Mouse (Mus musculus): ENCODE measurements at regions not wholly inside any gene's neighbourhood (a gene's known extent, or its start where the extent isn't known, plus 50 kb on each side); places are given as distances from the start of the nearest gene placed in this dataset.
A peak's percentile ranks its signal among the peaks of the same experiment; 100 is the strongest.

GRCm38 (mm10) chr8:89325248-89325645 is 281.3 kb upstream of the Sall1 start:
- 88% methylated on average over 5 of the region's 5 CpGs for WGBS
- no peak for ATAC-seq (ENCODE audit: insufficient number of reproducible peaks, insufficient read depth, low FRiP score, low TSS enrichment, low read depth)
- no peaks in the 10 kb centered on the region for H3K9me3 ChIP-seq

DNA sequence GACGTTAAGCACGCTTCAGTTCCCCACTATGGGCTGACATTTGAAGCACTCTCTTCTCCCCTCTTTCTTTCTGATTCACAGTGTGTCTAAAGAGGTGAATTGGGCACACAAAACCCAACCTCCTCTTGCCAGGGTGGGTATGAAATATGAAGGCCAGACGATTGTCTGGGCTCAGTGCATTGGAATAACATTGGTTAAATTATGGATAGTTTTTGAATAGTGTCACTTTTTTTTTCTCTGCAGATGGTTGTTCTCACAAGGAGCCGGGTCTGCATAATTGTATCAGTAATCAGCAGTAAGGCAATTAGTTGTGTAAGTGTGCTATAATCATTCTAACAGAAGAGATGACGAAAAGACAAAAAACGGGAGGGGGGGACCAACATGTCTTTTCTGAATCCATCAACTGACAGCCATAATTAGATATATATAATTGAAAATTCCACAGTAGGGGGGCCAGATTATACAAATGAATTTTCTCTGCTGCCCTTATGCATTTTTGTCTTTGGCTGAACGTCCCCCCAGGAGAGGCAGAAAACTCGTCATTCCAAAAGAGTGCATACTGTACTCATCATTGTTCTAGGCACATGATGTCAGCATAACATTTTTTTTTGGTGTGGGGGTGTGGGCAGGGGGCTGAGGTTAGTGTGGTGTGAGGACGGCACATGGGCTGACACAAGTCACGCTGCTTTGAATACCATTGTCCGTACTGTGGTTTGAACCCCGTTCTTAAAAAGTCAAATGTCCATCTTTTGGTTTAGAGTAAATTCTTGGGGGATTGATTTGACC is 280.7 kb upstream of the Sall1 start:
- Histone ChIP-seq H3K9me3 (no peaks in the 10 kb centered on the region), H3K4me3 (replicated peaks) (no peak overlapping the region), H3K36me3 (no peaks in the 10 kb centered on the region), H3K4me1 (replicated peaks) (0 out of 2 replicates have a peak, but pooled peaks cover 2% of the 10 kb centered on the region), H3K4me2 (no peak overlapping the region), H3K27me3 (no peaks in the 10 kb centered on the region), H3K9ac (replicated peaks) (no peak overlapping the region), H3K27ac (no peak overlapping the region)
- 82% methylated on average over 12 of the region's 12 CpGs for WGBS
- no peak for ATAC-seq (ENCODE audit: insufficient number of reproducible peaks, insufficient read depth, low FRiP score, low TSS enrichment, low read depth)

More at GRCm38 (mm10) chr8:89325248-89325645, 281.3 kb upstream of the Sall1 start:
- no peak overlapping the region for H3K4me3 ChIP-seq (replicated peaks)
- H3K27me3 ChIP-seq = no peaks in the 10 kb centered on the region
- 0 out of 2 replicates have a peak, but pooled peaks cover 2% of the 10 kb centered on the region for H3K4me1 ChIP-seq (replicated peaks)
- H3K4me2 ChIP-seq = no peak overlapping the region
- no peak overlapping the region for H3K27ac ChIP-seq
- H3K9ac ChIP-seq (replicated peaks) = no peak overlapping the region
- no peaks in the 10 kb centered on the region for H3K36me3 ChIP-seq

- no peaks in the 10 kb centered on the region for H3K36me3 ChIP-seq
- H3K9ac ChIP-seq (replicated peaks) = no peak overlapping the region
- H3K4me1 ChIP-seq (replicated peaks) = peaks cover 19% of the 10 kb centered on the region
- H3K9me3 ChIP-seq = no peaks in the 10 kb centered on the region
- H3K4me2 ChIP-seq = peak overlapping the region; percentile 42
- ATAC-seq (ENCODE audit: insufficient number of reproducible peaks, insufficient read depth, low FRiP score, low TSS enrichment, low read depth) = no peak
- 0 out of 2 replicates have a peak, but pooled peaks cover 7% of the 10 kb centered on the region for H3K27me3 ChIP-seq
- H3K27ac ChIP-seq = no peak overlapping the region
- H3K4me3 ChIP-seq (replicated peaks) = no peak overlapping the region
- 41% methylated on average over 18 of the region's 18 CpGs for WGBS
These were observed 273.7 kb upstream of the Sall1 start for GRCm38 (mm10) chr8:89317514-89318289.

GRCm38 (mm10) chr8:89316566-89317175 is 272.7 kb upstream of the Sall1 start:
- Histone ChIP-seq H3K36me3 (no peaks in the 10 kb centered on the region), H3K4me3 (replicated peaks) (no peak overlapping the region), H3K9me3 (no peaks in the 10 kb centered on the region), H3K27ac (no peak overlapping the region), H3K4me1 (replicated peaks) (peaks cover 19% of the 10 kb centered on the region), H3K4me2 (no peak overlapping the region), H3K9ac (replicated peaks) (no peak overlapping the region), H3K27me3 (0 out of 2 replicates have a peak, but pooled peaks cover 7% of the 10 kb centered on the region)
- whole genome bisulfite sequencing = 47% methylated on average over 12 of the region's 12 CpGs
- ATAC-seq (ENCODE audit: insufficient number of reproducible peaks, insufficient read depth, low FRiP score, low TSS enrichment, low read depth) = no peak

DNA sequence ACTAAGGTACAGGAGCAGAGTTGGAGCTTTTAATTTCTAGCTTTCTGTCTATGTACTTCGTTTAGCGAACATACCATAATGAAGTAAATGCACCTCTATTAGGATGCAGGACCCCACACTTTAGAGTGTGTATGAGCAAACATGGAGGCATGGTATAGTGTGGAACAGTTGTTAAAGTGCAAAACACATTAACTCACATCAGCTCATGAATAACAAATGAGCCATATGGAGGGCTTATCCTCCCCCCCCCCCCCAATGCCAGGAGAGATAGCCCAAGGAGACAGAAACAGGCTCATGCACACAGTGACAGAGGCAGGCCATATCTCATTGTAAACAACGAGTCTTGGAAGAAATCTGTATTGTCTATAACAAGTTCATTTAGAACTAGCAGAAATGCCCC is 270.9 kb upstream of the Sall1 start:
- Histone ChIP-seq H3K27ac (no peak overlapping the region), H3K4me3 (replicated peaks) (no peak overlapping the region), H3K27me3 (0 out of 2 replicates have a peak, but pooled peaks cover 7% of the 10 kb centered on the region), H3K4me2 (no peak overlapping the region), H3K36me3 (no peaks in the 10 kb centered on the region), H3K9me3 (no peaks in the 10 kb centered on the region), H3K4me1 (replicated peaks) (peaks cover 22% of the 10 kb centered on the region), H3K9ac (replicated peaks) (no peak overlapping the region)
- no peak for ATAC-seq (ENCODE audit: insufficient number of reproducible peaks, insufficient read depth, low FRiP score, low TSS enrichment, low read depth)
- WGBS = 82% methylated on average over 3 of the region's 3 CpGs

GRCm38 (mm10) chr8:89310696-89311214 is 266.8 kb upstream of the Sall1 start:
- Histone ChIP-seq H3K4me2 (no peak overlapping the region), H3K27me3 (no peaks in the 10 kb centered on the region), H3K9ac (replicated peaks) (no peak overlapping the region), H3K4me3 (replicated peaks) (no peak overlapping the region), H3K36me3 (no peaks in the 10 kb centered on the region), H3K27ac (peak overlapping the region; percentile 17; the same call in 1 of the 2 replicates), H3K9me3 (no peaks in the 10 kb centered on the region), H3K4me1 (replicated peaks) (peaks cover 18% of the 10 kb centered on the region; the same call in 1 of the 2 replicates)
- ATAC-seq (ENCODE audit: insufficient number of reproducible peaks, insufficient read depth, low FRiP score, low TSS enrichment, low read depth) = no peak
- 38% methylated on average over 5 of the region's 5 CpGs for WGBS

DNA sequence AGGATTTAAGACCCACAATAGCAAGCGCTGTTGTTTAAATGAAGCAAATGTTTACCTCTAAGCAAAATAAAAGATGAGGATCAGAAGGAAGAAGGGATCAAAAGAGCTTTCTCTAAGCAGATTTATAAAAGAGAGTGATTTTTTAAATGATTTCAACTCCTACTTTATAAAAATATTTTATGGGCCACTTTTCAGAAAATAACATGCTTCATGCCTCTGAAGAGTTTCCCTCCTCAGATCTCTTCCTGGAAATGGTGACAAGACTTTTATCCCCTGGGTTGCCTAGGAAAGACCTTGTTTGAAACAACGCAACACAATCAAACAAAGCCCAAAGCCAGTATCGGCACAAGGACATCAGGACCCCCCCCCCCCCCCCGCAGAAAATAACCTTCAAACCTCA is 265.6 kb upstream of the Sall1 start:
- no peaks in the 10 kb centered on the region for H3K36me3 ChIP-seq
- H3K27me3 ChIP-seq = peaks cover 2% of the 10 kb centered on the region; the same call in 1 of the 2 replicates
- no peak overlapping the region for H3K27ac ChIP-seq
- H3K4me3 ChIP-seq (replicated peaks) = no peak overlapping the region
- 9% methylated on average over 4 of the region's 4 CpGs for WGBS
- ATAC-seq (ENCODE audit: insufficient number of reproducible peaks, insufficient read depth, low FRiP score, low TSS enrichment, low read depth) = no peak
- peaks cover 18% of the 10 kb centered on the region; the same call in 1 of the 2 replicates for H3K4me1 ChIP-seq (replicated peaks)
- no peak overlapping the region for H3K4me2 ChIP-seq
- H3K9me3 ChIP-seq = no peaks in the 10 kb centered on the region
- no peak overlapping the region for H3K9ac ChIP-seq (replicated peaks)

- ATAC-seq (ENCODE audit: insufficient number of reproducible peaks, insufficient read depth, low FRiP score, low TSS enrichment, low read depth) = no peak
- H3K4me3 ChIP-seq (replicated peaks) = no peak overlapping the region
- H3K4me2 ChIP-seq = no peak overlapping the region
- H3K36me3 ChIP-seq = no peaks in the 10 kb centered on the region
- WGBS = 29% methylated on average over 5 of the region's 5 CpGs
- peaks cover 2% of the 10 kb centered on the region; the same call in 1 of the 2 replicates for H3K27me3 ChIP-seq
- H3K27ac ChIP-seq = no peak overlapping the region
- peaks cover 18% of the 10 kb centered on the region; the same call in 1 of the 2 replicates for H3K4me1 ChIP-seq (replicated peaks)
- H3K9ac ChIP-seq (replicated peaks) = no peak overlapping the region
- no peaks in the 10 kb centered on the region for H3K9me3 ChIP-seq
These were observed 265.0 kb upstream of the Sall1 start for GRCm38 (mm10) chr8:89308950-89309349.

DNA sequence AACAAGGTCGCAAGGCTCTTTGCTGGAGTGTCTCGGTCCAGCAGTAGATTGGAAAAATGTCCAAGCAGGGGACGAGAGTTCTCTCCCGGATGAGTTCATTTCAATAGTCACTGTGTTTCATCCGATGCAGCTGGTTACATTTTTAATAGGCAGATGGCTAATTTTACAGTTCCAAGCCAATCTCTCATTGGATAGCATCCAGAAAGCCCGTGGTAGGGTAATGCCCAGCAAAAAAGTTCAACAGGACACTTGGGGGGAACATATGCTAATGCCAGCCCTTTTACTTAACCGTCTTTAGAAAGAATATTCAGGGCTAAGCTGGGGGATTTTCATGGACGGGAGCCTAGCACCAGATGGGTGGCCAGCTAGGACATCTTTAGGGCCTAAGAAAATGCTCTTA is 264.6 kb upstream of the Sall1 start:
- H3K9me3 ChIP-seq = no peaks in the 10 kb centered on the region
- ATAC-seq (ENCODE audit: insufficient number of reproducible peaks, insufficient read depth, low FRiP score, low TSS enrichment, low read depth) = no peak
- H3K4me2 ChIP-seq = no peak overlapping the region
- H3K36me3 ChIP-seq = no peaks in the 10 kb centered on the region
- H3K4me1 ChIP-seq (replicated peaks) = peaks cover 18% of the 10 kb centered on the region; the same call in 1 of the 2 replicates
- H3K9ac ChIP-seq (replicated peaks) = no peak overlapping the region
- peaks cover 2% of the 10 kb centered on the region; the same call in 1 of the 2 replicates for H3K27me3 ChIP-seq
- 56% methylated on average over 8 of the region's 8 CpGs for WGBS
- no peak overlapping the region for H3K4me3 ChIP-seq (replicated peaks)
- no peak overlapping the region for H3K27ac ChIP-seq

GRCm38 (mm10) chr8:89307601-89308000 is 263.6 kb upstream of the Sall1 start:
- Histone ChIP-seq H3K4me1 (replicated peaks) (peaks cover 18% of the 10 kb centered on the region; the same call in 1 of the 2 replicates), H3K4me3 (replicated peaks) (no peak overlapping the region), H3K9ac (replicated peaks) (no peak overlapping the region), H3K4me2 (no peak overlapping the region), H3K36me3 (no peaks in the 10 kb centered on the region), H3K27me3 (peaks cover 2% of the 10 kb centered on the region; the same call in 1 of the 2 replicates), H3K9me3 (no peaks in the 10 kb centered on the region), H3K27ac (no peak overlapping the region)
- no peak for ATAC-seq (ENCODE audit: insufficient number of reproducible peaks, insufficient read depth, low FRiP score, low TSS enrichment, low read depth)
- WGBS = 33% methylated on average over 10 of the region's 10 CpGs

- 81% methylated on average over 4 of the region's 4 CpGs for WGBS
- H3K4me1 ChIP-seq (replicated peaks) = peaks cover 18% of the 10 kb centered on the region; the same call in 1 of the 2 replicates
- no peak overlapping the region for H3K9ac ChIP-seq (replicated peaks)
- H3K27ac ChIP-seq = no peak overlapping the region
- ATAC-seq (ENCODE audit: insufficient number of reproducible peaks, insufficient read depth, low FRiP score, low TSS enrichment, low read depth) = no peak
- no peaks in the 10 kb centered on the region for H3K36me3 ChIP-seq
- H3K4me2 ChIP-seq = no peak overlapping the region
- H3K27me3 ChIP-seq = peaks cover 2% of the 10 kb centered on the region; the same call in 1 of the 2 replicates
- H3K9me3 ChIP-seq = no peaks in the 10 kb centered on the region
- no peak overlapping the region for H3K4me3 ChIP-seq (replicated peaks)
These were observed 263.1 kb upstream of the Sall1 start for GRCm38 (mm10) chr8:89307085-89307484.
